Mouse (Mus musculus) G1E (cell line): ENCODE measurements around the gene Ubr7. TPM values are rescaled to one million over a fixed set of nuclear protein-coding genes. Genes with fewer than 3 reads are reported as not detected.

Source experiments
- ATAC-seq: 2 replicates; pipeline ENCODE4 v1.8.0; 2016; ENCODE audit warnings: mild to moderate bottlenecking; ENCODE audit not compliant: insufficient number of reproducible peaks, poor library complexity, low FRiP score, severe bottlenecking; ENCODE audit errors: extremely low read depth
- DNase-seq: peaks from one replicate; pipeline ENCODE4 v3.0.0; 2012; ENCODE audit warnings: low spot score
- H3K27me3 ChIP-seq: 2 replicates; pipeline ENCODE4 v1.6.1; 2012; ENCODE audit warnings: mild to moderate bottlenecking, low read length, inconsistent platforms; ENCODE audit not compliant: insufficient read depth
- H3K36me3 ChIP-seq: replicated peaks from 2 replicates; pipeline ENCODE3; 2012; ENCODE audit warnings: mild to moderate bottlenecking, inconsistent platforms
- H3K4me1 ChIP-seq: 2 replicates; pipeline ENCODE4 v1.6.1; 2012; ENCODE audit warnings: low read depth, low read length, inconsistent platforms, mixed read lengths; ENCODE audit not compliant: insufficient read depth
- H3K4me3 ChIP-seq: 2 replicates; pipeline ENCODE4 v1.5.1; 2012; ENCODE audit warnings: low read depth, mild to moderate bottlenecking, inconsistent platforms, low read length, moderate library complexity, mixed read lengths
- H3K9me3 ChIP-seq: replicated peaks from 2 replicates; pipeline ENCODE4 v1.6.1; 2012; ENCODE audit warnings: inconsistent platforms
- CTCF ChIP-seq: IDR thresholded peaks from 2 replicates; pipeline ENCODE4 v1.5.1; 2012; ENCODE audit warnings: low read depth, low read length, inconsistent platforms, mixed read lengths
- GATA1 ChIP-seq: IDR thresholded peaks from 2 replicates; pipeline ENCODE4 v1.6.1; 2012; ENCODE audit warnings: borderline replicate concordance, low read length, inconsistent platforms, mixed read lengths
- GATA2 ChIP-seq: IDR thresholded peaks from 2 replicates; pipeline ENCODE4 v1.6.1; 2012; ENCODE audit warnings: low read depth, low read length, inconsistent platforms, borderline replicate concordance
- POLR2AphosphoS5 ChIP-seq: IDR thresholded peaks from 2 replicates; pipeline ENCODE4 v1.6.1; 2012; ENCODE audit warnings: low read depth, low read length, inconsistent platforms; ENCODE audit not compliant: insufficient replicate concordance
- TAL1 ChIP-seq: conservative IDR thresholded peaks from 2 replicates; pipeline ENCODE4 v1.6.1; 2012; ENCODE audit warnings: low read depth, low read length, inconsistent platforms, mixed read lengths
- polyA plus RNA-seq: library from polyadenylated mRNA; stranded (reverse); fragments of >175 nt; gene quantifications from 2 replicates; pipeline ENCODE4 v1.2.3, GENCODE M21; 2012
- total RNA-seq, 2 experiments: library from RNA; stranded (forward) in 1 of 2; stranded (reverse) in 1 of 2; fragments of 200-1000 nt in 1 of 2; fragments of >200 nt in 1 of 2; fragmentation: Nextera tagmentation in 1 of 2; gene quantifications; 2 replicates each; pipeline ENCODE4 v1.2.3; 2014 to 2017

Gene Ubr7
- total and polyA plus RNA-seq, 3 experiments, result 51.1 to 165 (median 71.7) TPM

DNA sequence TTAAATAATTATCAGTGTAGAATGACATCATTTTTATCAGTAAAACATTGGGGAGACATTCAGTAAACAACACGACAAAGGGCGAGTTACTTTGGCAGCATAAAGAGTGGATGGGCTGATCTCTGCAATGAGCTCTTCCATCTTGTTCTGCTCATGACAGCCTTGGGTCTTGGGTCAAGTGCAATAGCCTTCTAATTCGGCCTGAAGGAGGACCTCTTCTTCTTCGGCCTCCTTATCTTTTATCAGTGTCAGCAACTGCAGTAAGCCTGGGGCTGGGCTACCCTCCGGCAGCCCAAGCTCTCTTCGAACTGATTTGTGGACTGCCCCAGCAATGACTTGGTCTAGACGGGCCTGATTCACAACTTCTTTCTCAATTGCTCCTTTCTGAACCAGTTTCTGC lies 15.7 kb upstream of the Ubr7 start:
- Histone ChIP-seq H3K9me3 (no peaks in the 10 kb centered on the region), H3K36me3 (peaks cover 55% of the 10 kb centered on the region), H3K27me3 (no peaks in the 10 kb centered on the region), H3K4me1 (peaks cover 43% of the 10 kb centered on the region), H3K4me3 (no peak overlapping the region)
- TF ChIP-seq CTCF, result no peak
- no peak for TF ChIP-seq TAL1
- TF ChIP-seq GATA1, result no peak
- TF ChIP-seq GATA2, result no peak
- TF ChIP-seq POLR2AphosphoS5, result no peak
- ATAC-seq (no peak), DNase-seq (no peak)

DNA sequence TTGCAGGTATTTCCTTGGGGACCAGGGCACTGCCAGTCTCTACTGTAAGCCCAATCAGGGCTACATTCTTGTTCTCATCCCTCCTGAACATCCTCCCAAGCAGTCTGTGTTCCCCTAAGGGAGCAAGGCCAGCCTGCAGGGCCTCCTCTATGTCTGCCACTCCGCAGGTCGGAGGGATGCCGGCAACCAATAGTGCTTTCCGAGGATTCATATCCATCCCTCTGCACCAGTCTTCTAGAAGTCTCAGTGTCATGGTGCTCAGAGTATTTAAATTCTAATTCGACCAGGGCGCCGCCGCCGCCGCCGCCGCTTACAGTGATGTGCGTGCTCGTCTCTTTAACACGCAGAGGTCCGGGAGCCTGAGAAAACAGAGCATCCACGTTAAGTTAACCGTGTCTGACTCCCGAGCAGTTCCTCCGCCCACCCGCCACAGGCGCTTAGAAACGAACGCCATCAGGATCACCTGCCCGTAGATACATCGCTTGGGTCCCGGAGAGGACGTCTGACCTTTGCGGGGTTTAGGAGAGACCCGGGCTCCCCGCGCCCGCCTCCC lies 14.7 kb upstream of the Ubr7 start:
- peak; percentile 9 for ATAC-seq
- H3K4me3 ChIP-seq, result peak overlapping the region; percentile 78
- no peak for DNase-seq
- H3K4me1 ChIP-seq, result peaks cover 48% of the 10 kb centered on the region
- H3K27me3 ChIP-seq, result no peaks in the 10 kb centered on the region
- TF ChIP-seq CTCF, result no peak
- TF ChIP-seq GATA2, result no peak
- H3K9me3 ChIP-seq, result no peaks in the 10 kb centered on the region
- H3K36me3 ChIP-seq, result peaks cover 65% of the 10 kb centered on the region

DNA sequence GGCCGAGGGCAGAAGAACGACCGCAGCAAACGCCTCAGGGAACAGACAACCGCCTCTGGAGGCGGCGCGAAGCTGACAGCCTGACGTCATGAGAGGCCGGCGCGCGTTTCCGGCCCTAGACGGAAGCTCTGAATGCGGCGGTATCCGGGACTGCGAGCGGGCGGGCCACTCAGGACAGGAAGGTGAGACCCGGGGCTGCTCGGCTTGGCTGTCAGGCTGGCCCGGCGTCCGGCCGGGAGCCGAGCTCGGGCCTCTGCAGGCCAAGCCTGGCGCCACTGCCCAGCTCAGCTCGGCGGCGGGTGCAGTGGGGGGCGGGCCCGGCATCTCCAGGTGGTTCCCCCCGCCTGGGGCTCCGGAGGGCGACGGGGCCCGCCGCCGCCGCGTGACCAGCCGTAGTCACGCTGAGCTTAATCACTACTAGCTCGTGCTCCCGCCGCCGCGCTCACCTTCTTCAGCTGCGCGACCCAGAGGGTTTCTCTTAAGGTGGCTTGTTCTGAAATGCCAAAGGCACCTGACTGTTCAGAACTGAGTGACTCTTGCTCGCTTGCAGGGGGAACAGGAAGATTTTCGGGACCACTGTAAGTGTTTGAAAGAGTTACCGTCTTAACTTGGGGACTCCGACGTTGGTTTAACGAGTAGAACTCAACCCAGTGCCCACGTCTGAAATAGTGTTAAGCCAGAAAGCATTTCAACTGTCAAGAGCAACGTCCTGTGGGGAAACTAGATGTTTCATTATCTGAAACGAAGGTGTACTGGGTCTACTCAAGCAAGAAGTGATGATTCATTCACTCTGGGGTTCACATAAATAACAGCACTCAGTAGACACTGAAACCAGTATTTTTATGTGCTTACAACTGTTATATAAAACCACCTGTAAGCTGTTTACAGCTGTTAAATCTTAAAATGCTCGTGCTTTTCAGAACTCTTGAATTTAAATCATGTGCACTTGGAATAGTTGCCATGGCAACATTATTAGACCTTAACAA lies 13.9 kb upstream of the Ubr7 start, which contains the start of the genes Moap1 and Tmem251:
TSS of gene Moap1 (minus strand) at position 73 of the 986 bp plus-strand sequence.
TSS of gene Tmem251 (plus strand) at position 174 of the 986 bp plus-strand sequence.
- no peaks in the 10 kb centered on the region for H3K27me3 ChIP-seq
- no peaks in the 10 kb centered on the region for H3K9me3 ChIP-seq
- peaks cover 70% of the 10 kb centered on the region for H3K36me3 ChIP-seq
- TF ChIP-seq POLR2AphosphoS5 (no peak), CTCF (no peak), TAL1 (no peak), GATA2 (no peak), GATA1 (no peak)
- peak within 1 kb of the TSS; percentile 78 for H3K4me3 ChIP-seq
- DNase-seq, result peak; percentile 99
- H3K4me1 ChIP-seq, result peaks cover 51% of the 10 kb centered on the region
- ATAC-seq, result peak; percentile 82

DNA sequence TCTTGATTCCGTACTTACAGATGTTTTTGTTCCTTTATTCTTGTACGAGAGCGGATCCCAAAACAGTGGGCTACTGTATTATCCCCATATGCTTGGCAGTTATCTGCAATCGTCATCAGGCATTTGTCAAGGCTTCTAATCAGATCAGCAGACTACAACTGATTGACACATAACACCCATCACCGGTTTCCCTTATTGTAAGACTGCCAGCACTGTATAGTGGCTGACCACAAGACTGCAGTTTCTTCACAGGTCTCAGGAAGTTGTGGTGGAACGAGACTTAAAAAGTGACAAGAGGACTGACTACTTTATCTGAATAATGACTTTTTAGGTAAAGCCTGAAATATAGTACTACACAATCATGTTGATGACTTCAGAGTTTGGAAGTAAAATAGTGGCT lies 12.9 kb upstream of the Ubr7 start:
- no peaks in the 10 kb centered on the region for H3K27me3 ChIP-seq
- peaks cover 72% of the 10 kb centered on the region for H3K36me3 ChIP-seq
- no peaks in the 10 kb centered on the region for H3K9me3 ChIP-seq
- H3K4me3 ChIP-seq, result peak overlapping the region; percentile 78; the same call in 1 of the 2 replicates
- peaks cover 56% of the 10 kb centered on the region for H3K4me1 ChIP-seq
- peak; percentile 57 for DNase-seq
- ATAC-seq, result peak; percentile 67
- TF ChIP-seq CTCF, result no peak
- no peak for TF ChIP-seq POLR2AphosphoS5
- TF ChIP-seq GATA2, result no peak
- TF ChIP-seq TAL1, result no peak
- no peak for TF ChIP-seq GATA1

DNA sequence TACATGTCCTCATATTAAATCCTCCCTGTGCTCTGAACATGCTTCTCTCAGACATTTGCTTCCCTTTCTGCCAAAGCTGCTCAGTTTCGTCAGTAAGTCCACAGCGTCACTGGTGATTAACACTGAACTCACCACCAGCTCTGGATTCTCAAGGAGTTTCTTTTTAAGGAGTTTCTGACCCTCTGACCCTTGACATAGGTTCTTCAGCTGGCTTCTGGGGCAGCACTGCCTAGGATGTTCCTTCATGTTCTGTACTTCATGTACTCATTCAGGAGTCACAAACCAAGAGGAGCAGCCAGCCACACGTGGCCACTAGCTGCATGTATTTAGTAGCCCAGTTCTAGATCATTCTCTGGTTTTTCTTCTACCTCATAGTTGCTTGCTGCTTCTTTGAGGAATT lies 9.5 kb upstream of the Ubr7 start:
- Histone ChIP-seq H3K4me1 (peaks cover 44% of the 10 kb centered on the region), H3K4me3 (no peak overlapping the region), H3K27me3 (no peaks in the 10 kb centered on the region), H3K9me3 (no peaks in the 10 kb centered on the region), H3K36me3 (peaks cover 66% of the 10 kb centered on the region)
- ATAC-seq (no peak), DNase-seq (no peak)
- TF ChIP-seq TAL1 (no peak), GATA1 (no peak), POLR2AphosphoS5 (no peak), CTCF (no peak), GATA2 (no peak)

DNA sequence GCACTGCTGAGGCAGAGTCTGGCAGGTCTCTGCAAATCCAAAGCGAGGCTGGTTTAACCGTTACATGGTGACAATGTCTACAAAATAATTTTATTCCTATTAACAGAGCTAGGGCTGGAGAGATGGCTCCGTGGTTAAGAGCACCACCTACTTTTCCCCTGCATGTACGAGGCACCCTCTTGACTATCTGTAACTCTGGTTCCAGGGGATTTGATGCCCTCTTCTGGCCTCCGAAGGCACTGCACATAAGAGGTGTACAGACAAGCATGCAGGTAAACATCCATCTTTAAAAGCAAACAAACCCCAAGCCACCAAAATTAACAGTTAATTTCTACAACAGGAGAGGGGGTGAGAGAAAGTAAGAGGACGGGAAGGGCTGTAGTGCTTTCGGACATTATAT lies 1.5 kb upstream of the Ubr7 start:
- no peak for ATAC-seq
- Histone ChIP-seq H3K4me3 (peak overlapping the region; percentile 86), H3K27me3 (no peaks in the 10 kb centered on the region), H3K4me1 (peaks cover 40% of the 10 kb centered on the region), H3K36me3 (peaks cover 49% of the 10 kb centered on the region), H3K9me3 (no peaks in the 10 kb centered on the region)
- TF ChIP-seq POLR2AphosphoS5 (no peak), CTCF (peak; percentile 28; the same call in 1 of the 2 replicates)
- no peak for DNase-seq
